Mouse (Mus musculus): Measurements from ENCODE around the gene Suco. TPM values are rescaled to one million over a fixed set of nuclear protein-coding genes. Genes with fewer than 3 reads are reported as not detected.

Suco gene
- polyA plus RNA-seq, 1 experiment from 2014 or later, result 27.9 TPM

GRCm38 (mm10) chr1:161894126-161894525 lies 17.6 kb upstream of the Suco start:
- Histone ChIP-seq H3K27ac (ENCODE audit: low read depth) (no peak overlapping the region), H3K27me3 (ENCODE audit: insufficient read depth, low read length) (no peaks in the 10 kb centered on the region), H3K9ac (no peak overlapping the region), H3K4me2 (no peak overlapping the region), H3K9me3 (ENCODE audit: low read depth, low read length) (no peaks in the 10 kb centered on the region), H3K4me1 (ENCODE audit: insufficient read depth) (0 out of 2 replicates have a peak, but pooled peaks cover 3% of the 10 kb centered on the region), H3K36me3 (ENCODE audit: insufficient read depth) (no peaks in the 10 kb centered on the region), H3K4me3 (ENCODE audit: low read depth, low read length) (no peak overlapping the region)
- ATAC-seq (ENCODE audit: insufficient read depth), result no peak
- WGBS, result 51% methylated on average over 2 of the region's 2 CpGs
- no peak for DNase-seq
- no peak for TF ChIP-seq CTCF (IDR thresholded peaks at IDR 0.05; ENCODE audit: low read depth)

GRCm38 (mm10) chr1:161888823-161889222 lies 12.3 kb upstream of the Suco start:
- no peaks in the 10 kb centered on the region for H3K27me3 ChIP-seq (ENCODE audit: insufficient read depth, low read length)
- no peak for DNase-seq
- no peaks in the 10 kb centered on the region for H3K9me3 ChIP-seq (ENCODE audit: low read depth, low read length)
- no peak overlapping the region for H3K4me2 ChIP-seq
- no peak overlapping the region for H3K9ac ChIP-seq
- ATAC-seq (ENCODE audit: insufficient read depth), result no peak
- 99% methylated on average over 3 of the region's 3 CpGs for WGBS
- no peak overlapping the region for H3K27ac ChIP-seq (ENCODE audit: low read depth)
- no peaks in the 10 kb centered on the region for H3K36me3 ChIP-seq (ENCODE audit: insufficient read depth)
- no peaks in the 10 kb centered on the region for H3K4me1 ChIP-seq (ENCODE audit: insufficient read depth)
- TF ChIP-seq CTCF (IDR thresholded peaks at IDR 0.05; ENCODE audit: low read depth), result no peak
- H3K4me3 ChIP-seq (ENCODE audit: low read depth, low read length), result no peak overlapping the region

GRCm38 (mm10) chr1:161887679-161888260 lies 11.3 kb upstream of the Suco start:
- no peak overlapping the region for H3K4me3 ChIP-seq (ENCODE audit: low read depth, low read length)
- H3K9me3 ChIP-seq (ENCODE audit: low read depth, low read length), result no peaks in the 10 kb centered on the region
- no peak overlapping the region for H3K9ac ChIP-seq
- DNase-seq, result no peak
- no peaks in the 10 kb centered on the region for H3K27me3 ChIP-seq (ENCODE audit: insufficient read depth, low read length)
- H3K4me2 ChIP-seq, result no peak overlapping the region
- no peak for ATAC-seq (ENCODE audit: insufficient read depth)
- 86% methylated on average over 12 of the region's 12 CpGs for WGBS
- no peaks in the 10 kb centered on the region for H3K36me3 ChIP-seq (ENCODE audit: insufficient read depth)
- no peaks in the 10 kb centered on the region for H3K4me1 ChIP-seq (ENCODE audit: insufficient read depth)
- TF ChIP-seq CTCF (IDR thresholded peaks at IDR 0.05; ENCODE audit: low read depth), result no peak
- H3K27ac ChIP-seq (ENCODE audit: low read depth), result no peak overlapping the region

GRCm38 (mm10) chr1:161885762-161886161 lies 9.3 kb upstream of the Suco start:
- Histone ChIP-seq H3K36me3 (ENCODE audit: insufficient read depth) (no peaks in the 10 kb centered on the region), H3K4me3 (ENCODE audit: low read depth, low read length) (no peak overlapping the region), H3K9ac (no peak overlapping the region), H3K27ac (ENCODE audit: low read depth) (no peak overlapping the region), H3K9me3 (ENCODE audit: low read depth, low read length) (no peaks in the 10 kb centered on the region), H3K4me2 (no peak overlapping the region), H3K4me1 (ENCODE audit: insufficient read depth) (no peaks in the 10 kb centered on the region), H3K27me3 (ENCODE audit: insufficient read depth, low read length) (no peaks in the 10 kb centered on the region)
- no peak for TF ChIP-seq CTCF (IDR thresholded peaks at IDR 0.05; ENCODE audit: low read depth)
- ATAC-seq (ENCODE audit: insufficient read depth) (no peak), DNase-seq (no peak)
- WGBS, result 78% methylated on average over 1 of the region's 1 CpGs

GRCm38 (mm10) chr1:161877580-161878142 lies 1.2 kb upstream of the Suco start:
- peak overlapping the region; percentile 81 for H3K4me3 ChIP-seq (ENCODE audit: low read depth, low read length)
- H3K4me2 ChIP-seq, result peak overlapping the region; percentile 63
- H3K27ac ChIP-seq (ENCODE audit: low read depth), result peak overlapping the region; percentile 86
- peak overlapping the region; percentile 44 for H3K9ac ChIP-seq
- H3K9me3 ChIP-seq (ENCODE audit: low read depth, low read length), result no peaks in the 10 kb centered on the region
- no peaks in the 10 kb centered on the region for H3K27me3 ChIP-seq (ENCODE audit: insufficient read depth, low read length)
- WGBS, result 19% methylated on average over 5 of the region's 5 CpGs
- no peaks in the 10 kb centered on the region for H3K36me3 ChIP-seq (ENCODE audit: insufficient read depth)
- H3K4me1 ChIP-seq (ENCODE audit: insufficient read depth), result peaks cover 2% of the 10 kb centered on the region; the same call in 1 of the 2 replicates
- no peak for TF ChIP-seq CTCF (IDR thresholded peaks at IDR 0.05; ENCODE audit: low read depth)
- ATAC-seq (ENCODE audit: insufficient read depth) (no peak), DNase-seq (no peak)

GRCm38 (mm10) chr1:161875706-161876552 lies 553 bp downstream of the Suco start:
- peak; percentile 30 for TF ChIP-seq CTCF (IDR thresholded peaks at IDR 0.05; ENCODE audit: low read depth)
- WGBS, result under 1% methylated on average over 34 of the region's 34 CpGs
- Histone ChIP-seq H3K27me3 (ENCODE audit: insufficient read depth, low read length) (no peaks in the 10 kb centered on the region), H3K9me3 (ENCODE audit: low read depth, low read length) (no peaks in the 10 kb centered on the region), H3K27ac (ENCODE audit: low read depth) (peak overlapping the region; percentile 99), H3K36me3 (ENCODE audit: insufficient read depth) (no peaks in the 10 kb centered on the region), H3K9ac (peak overlapping the region; percentile 94), H3K4me2 (peak overlapping the region; percentile 75), H3K4me1 (ENCODE audit: insufficient read depth) (peaks cover 2% of the 10 kb centered on the region; the same call in 1 of the 2 replicates), H3K4me3 (ENCODE audit: low read depth, low read length) (peak overlapping the region; percentile 81)
- DNase-seq (peak; percentile 32), ATAC-seq (ENCODE audit: insufficient read depth) (peak; percentile 57)

- Histone ChIP-seq H3K27ac (ENCODE audit: low read depth) (no peak overlapping the region), H3K4me1 (ENCODE audit: insufficient read depth) (no peaks in the 10 kb centered on the region), H3K9ac (no peak overlapping the region), H3K4me2 (no peak overlapping the region), H3K4me3 (ENCODE audit: low read depth, low read length) (no peak overlapping the region), H3K36me3 (ENCODE audit: insufficient read depth) (no peaks in the 10 kb centered on the region), H3K27me3 (ENCODE audit: insufficient read depth, low read length) (no peaks in the 10 kb centered on the region), H3K9me3 (ENCODE audit: low read depth, low read length) (no peaks in the 10 kb centered on the region)
- ATAC-seq (ENCODE audit: insufficient read depth) (no peak), DNase-seq (no peak)
- no peak for TF ChIP-seq CTCF (IDR thresholded peaks at IDR 0.05; ENCODE audit: low read depth)
- 59% methylated on average over 1 of the region's 1 CpGs for WGBS
Observed at GRCm38 (mm10) chr1:161869422-161869821, 7.1 kb downstream of the Suco start.

All from lung, embryonic 14.5 days (tissue).